Mouse (Mus musculus) brown adipose tissue, adult 24 weeks (tissue): Measurements from ENCODE around the gene A530032D15Rik. TPM values are rescaled to one million over a fixed set of nuclear protein-coding genes. Genes with fewer than 3 reads are reported as not detected.
"Not testable (repeated sequence)": the region's sequence is repeated elsewhere in the genome, so short reads cannot be mapped to it uniquely, and the experiment has no call there.

ENCODE experiments used
- H3K27ac ChIP-seq: fragments of 200-500 bp; replicated peaks from 2 replicates; pipeline ENCODE4 v1.5.1; 2012; ENCODE audit warnings: low read depth, mild to moderate bottlenecking, low read length
- H3K4me1 ChIP-seq: fragments of 200-500 bp; 2 replicates; pipeline ENCODE4 v1.6.1; 2012; ENCODE audit warnings: low read length, mixed read lengths; ENCODE audit not compliant: control insufficient read depth, insufficient read depth, insufficient read length
- H3K4me3 ChIP-seq: fragments of 200-500 bp; 2 replicates; pipeline ENCODE4 v1.5.1; 2012; ENCODE audit warnings: low read depth, mild to moderate bottlenecking, low read length, moderate library complexity; ENCODE audit not compliant: insufficient read depth
- polyA plus RNA-seq: library from polyadenylated mRNA; stranded (reverse); fragments of >200 nt; gene quantifications from 2 replicates; pipeline ENCODE4 v1.2.4, GENCODE M21; 2012; ENCODE audit not compliant: missing spikeins, insufficient read depth, insufficient read length

The A530032D15Rik gene
- polyA plus RNA-seq, 1 experiment: not detected

- H3K27ac ChIP-seq: not testable (repeated sequence)
These were observed 10.6 kb downstream of the A530032D15Rik start for GRCm38 (mm10) chr1:85099081-85099480.

GRCm38 (mm10) chr1:85093011-85093572 is 16.6 kb downstream of the A530032D15Rik start:
- not testable (repeated sequence) for H3K4me3 ChIP-seq, H3K27ac ChIP-seq, H3K4me1 ChIP-seq

More at GRCm38 (mm10) chr1:85099081-85099480, 10.6 kb downstream of the A530032D15Rik start:
- H3K4me3 ChIP-seq, H3K4me1 ChIP-seq: not testable (repeated sequence)

GRCm38 (mm10) chr1:85092169-85092568 is 17.5 kb downstream of the A530032D15Rik start:
- not testable (repeated sequence) for H3K27ac ChIP-seq, H3K4me1 ChIP-seq, H3K4me3 ChIP-seq

- not testable (repeated sequence) for H3K27ac ChIP-seq, H3K4me1 ChIP-seq, H3K4me3 ChIP-seq
These were observed 23.4 kb downstream of the A530032D15Rik start for GRCm38 (mm10) chr1:85086211-85086610.

GRCm38 (mm10) chr1:85084803-85085202 is 24.9 kb downstream of the A530032D15Rik start:
- not testable (repeated sequence) for H3K4me1 ChIP-seq, H3K27ac ChIP-seq, H3K4me3 ChIP-seq

GRCm38 (mm10) chr1:85073099-85073498 is 36.6 kb downstream of the A530032D15Rik start:
- not testable (repeated sequence) for H3K27ac ChIP-seq, H3K4me3 ChIP-seq, H3K4me1 ChIP-seq

GRCm38 (mm10) chr1:85071690-85072089 is 38.0 kb downstream of the A530032D15Rik start:
- not testable (repeated sequence) for H3K27ac ChIP-seq, H3K4me3 ChIP-seq, H3K4me1 ChIP-seq

GRCm38 (mm10) chr1:85035801-85036200 is 73.9 kb downstream of the A530032D15Rik start:
- not testable (repeated sequence) for H3K4me1 ChIP-seq, H3K27ac ChIP-seq, H3K4me3 ChIP-seq

GRCm38 (mm10) chr1:85034394-85034793 is 75.3 kb downstream of the A530032D15Rik start:
- H3K4me1 ChIP-seq, H3K4me3 ChIP-seq, H3K27ac ChIP-seq: not testable (repeated sequence)

GRCm38 (mm10) chr1:85033616-85034015 is 76.0 kb downstream of the A530032D15Rik start:
- not testable (repeated sequence) for H3K27ac ChIP-seq, H3K4me1 ChIP-seq, H3K4me3 ChIP-seq

Other genes with a start within 250 kb of the A530032D15Rik start
- gene Slc16a14, start 174.7 kb downstream of the A530032D15Rik start, polyA plus RNA-seq: not detected in 2 replicates
- gene Gm10553, start 9.7 kb downstream of the A530032D15Rik start, polyA plus RNA-seq: not detected in 2 replicates
- gene C130026I21Rik, start 160.7 kb upstream of the A530032D15Rik start, polyA plus RNA-seq: not detected in 2 replicates